Mouse (Mus musculus): ENCODE measurements around the gene Utrn. TPM values are rescaled to one million over a fixed set of nuclear protein-coding genes. Genes with fewer than 3 reads are reported as not detected.

The Utrn gene
- total and polyA plus RNA-seq, 3 experiments, result 9.4 to 115 (median 71.5) TPM

GRCm38 (mm10) chr10:12433161-12433560 is 436.0 kb downstream of the Utrn start:
- Histone ChIP-seq H3K4me3 (ENCODE audit: low read depth, low read length) (no peak overlapping the region), H3K36me3 (replicated peaks) (peaks cover 16% of the 10 kb centered on the region), H3K27me3 (ENCODE audit: insufficient read depth, low read length) (no peaks in the 10 kb centered on the region), H3K9me3 (replicated peaks) (no peaks in the 10 kb centered on the region), H3K4me1 (ENCODE audit: insufficient read depth, low read depth, low read length) (no peaks in the 10 kb centered on the region)
- no peak for DNase-seq (ENCODE audit: low spot score)
- no peak for TF ChIP-seq GATA1 (IDR thresholded peaks at IDR 0.05; ENCODE audit: borderline replicate concordance, low read length)
- TF ChIP-seq POLR2AphosphoS5 (IDR thresholded peaks at IDR 0.05; ENCODE audit: insufficient replicate concordance, low read depth, low read length), result no peak
- no peak for TF ChIP-seq CTCF (IDR thresholded peaks at IDR 0.05; ENCODE audit: low read depth, low read length)
- no peak for TF ChIP-seq TAL1 (conservative IDR thresholded peaks at IDR 0.05; ENCODE audit: low read depth, low read length)
- TF ChIP-seq GATA2 (IDR thresholded peaks at IDR 0.05; ENCODE audit: borderline replicate concordance, low read depth, low read length), result no peak
- ATAC-seq (ENCODE audit: extremely low read depth, insufficient number of reproducible peaks, low FRiP score, poor library complexity, severe bottlenecking), result no peak

GRCm38 (mm10) chr10:12430399-12430798 is 438.8 kb downstream of the Utrn start:
- Histone ChIP-seq H3K9me3 (replicated peaks) (no peaks in the 10 kb centered on the region), H3K4me3 (ENCODE audit: low read depth, low read length) (no peak overlapping the region), H3K27me3 (ENCODE audit: insufficient read depth, low read length) (no peaks in the 10 kb centered on the region), H3K36me3 (replicated peaks) (peaks cover 12% of the 10 kb centered on the region), H3K4me1 (ENCODE audit: insufficient read depth, low read depth, low read length) (no peaks in the 10 kb centered on the region)
- TF ChIP-seq CTCF (IDR thresholded peaks at IDR 0.05; ENCODE audit: low read depth, low read length) (no peak), POLR2AphosphoS5 (IDR thresholded peaks at IDR 0.05; ENCODE audit: insufficient replicate concordance, low read depth, low read length) (no peak), TAL1 (conservative IDR thresholded peaks at IDR 0.05; ENCODE audit: low read depth, low read length) (no peak), GATA1 (IDR thresholded peaks at IDR 0.05; ENCODE audit: borderline replicate concordance, low read length) (no peak), GATA2 (IDR thresholded peaks at IDR 0.05; ENCODE audit: borderline replicate concordance, low read depth, low read length) (no peak)
- no peak for ATAC-seq (ENCODE audit: extremely low read depth, insufficient number of reproducible peaks, low FRiP score, poor library complexity, severe bottlenecking)
- DNase-seq (ENCODE audit: low spot score), result no peak

- no peak for ATAC-seq (ENCODE audit: extremely low read depth, insufficient number of reproducible peaks, low FRiP score, poor library complexity, severe bottlenecking)
- no peak for DNase-seq (ENCODE audit: low spot score)
- no peak overlapping the region for H3K4me3 ChIP-seq (ENCODE audit: low read depth, low read length)
- peaks cover 6% of the 10 kb centered on the region for H3K36me3 ChIP-seq (replicated peaks)
- H3K4me1 ChIP-seq (ENCODE audit: insufficient read depth, low read depth, low read length), result no peaks in the 10 kb centered on the region
- no peaks in the 10 kb centered on the region for H3K27me3 ChIP-seq (ENCODE audit: insufficient read depth, low read length)
- TF ChIP-seq GATA1 (IDR thresholded peaks at IDR 0.05; ENCODE audit: borderline replicate concordance, low read length), result no peak
- TF ChIP-seq TAL1 (conservative IDR thresholded peaks at IDR 0.05; ENCODE audit: low read depth, low read length), result no peak
- no peak for TF ChIP-seq GATA2 (IDR thresholded peaks at IDR 0.05; ENCODE audit: borderline replicate concordance, low read depth, low read length)
- no peak for TF ChIP-seq POLR2AphosphoS5 (IDR thresholded peaks at IDR 0.05; ENCODE audit: insufficient replicate concordance, low read depth, low read length)
- TF ChIP-seq CTCF (IDR thresholded peaks at IDR 0.05; ENCODE audit: low read depth, low read length), result no peak
- no peaks in the 10 kb centered on the region for H3K9me3 ChIP-seq (replicated peaks)
These were observed 442.3 kb downstream of the Utrn start for GRCm38 (mm10) chr10:12426866-12427265.

GRCm38 (mm10) chr10:12424944-12425343 is 444.2 kb downstream of the Utrn start:
- Histone ChIP-seq H3K4me3 (ENCODE audit: low read depth, low read length) (no peak overlapping the region), H3K4me1 (ENCODE audit: insufficient read depth, low read depth, low read length) (no peaks in the 10 kb centered on the region), H3K9me3 (replicated peaks) (no peaks in the 10 kb centered on the region), H3K27me3 (ENCODE audit: insufficient read depth, low read length) (no peaks in the 10 kb centered on the region), H3K36me3 (replicated peaks) (peaks cover 8% of the 10 kb centered on the region)
- ATAC-seq (ENCODE audit: extremely low read depth, insufficient number of reproducible peaks, low FRiP score, poor library complexity, severe bottlenecking), result no peak
- DNase-seq (ENCODE audit: low spot score), result no peak
- TF ChIP-seq POLR2AphosphoS5 (IDR thresholded peaks at IDR 0.05; ENCODE audit: insufficient replicate concordance, low read depth, low read length) (no peak), TAL1 (conservative IDR thresholded peaks at IDR 0.05; ENCODE audit: low read depth, low read length) (no peak), GATA2 (IDR thresholded peaks at IDR 0.05; ENCODE audit: borderline replicate concordance, low read depth, low read length) (no peak), GATA1 (IDR thresholded peaks at IDR 0.05; ENCODE audit: borderline replicate concordance, low read length) (no peak), CTCF (IDR thresholded peaks at IDR 0.05; ENCODE audit: low read depth, low read length) (no peak)

GRCm38 (mm10) chr10:12423994-12424725 is 445.0 kb downstream of the Utrn start:
- ATAC-seq (ENCODE audit: extremely low read depth, insufficient number of reproducible peaks, low FRiP score, poor library complexity, severe bottlenecking) (no peak), DNase-seq (ENCODE audit: low spot score) (no peak)
- Histone ChIP-seq H3K4me3 (ENCODE audit: low read depth, low read length) (no peak overlapping the region), H3K27me3 (ENCODE audit: insufficient read depth, low read length) (no peaks in the 10 kb centered on the region), H3K36me3 (replicated peaks) (peaks cover 11% of the 10 kb centered on the region), H3K9me3 (replicated peaks) (no peaks in the 10 kb centered on the region), H3K4me1 (ENCODE audit: insufficient read depth, low read depth, low read length) (no peaks in the 10 kb centered on the region)
- no peak for TF ChIP-seq GATA2 (IDR thresholded peaks at IDR 0.05; ENCODE audit: borderline replicate concordance, low read depth, low read length)
- TF ChIP-seq TAL1 (conservative IDR thresholded peaks at IDR 0.05; ENCODE audit: low read depth, low read length), result no peak
- no peak for TF ChIP-seq CTCF (IDR thresholded peaks at IDR 0.05; ENCODE audit: low read depth, low read length)
- TF ChIP-seq GATA1 (IDR thresholded peaks at IDR 0.05; ENCODE audit: borderline replicate concordance, low read length), result no peak
- no peak for TF ChIP-seq POLR2AphosphoS5 (IDR thresholded peaks at IDR 0.05; ENCODE audit: insufficient replicate concordance, low read depth, low read length)

- ATAC-seq (ENCODE audit: extremely low read depth, insufficient number of reproducible peaks, low FRiP score, poor library complexity, severe bottlenecking), result no peak
- Histone ChIP-seq H3K4me1 (ENCODE audit: insufficient read depth, low read depth, low read length) (no peaks in the 10 kb centered on the region), H3K9me3 (replicated peaks) (no peaks in the 10 kb centered on the region), H3K4me3 (ENCODE audit: low read depth, low read length) (no peak overlapping the region), H3K36me3 (replicated peaks) (peaks cover 31% of the 10 kb centered on the region), H3K27me3 (ENCODE audit: insufficient read depth, low read length) (no peaks in the 10 kb centered on the region)
- no peak for TF ChIP-seq TAL1 (conservative IDR thresholded peaks at IDR 0.05; ENCODE audit: low read depth, low read length)
- no peak for TF ChIP-seq GATA2 (IDR thresholded peaks at IDR 0.05; ENCODE audit: borderline replicate concordance, low read depth, low read length)
- no peak for DNase-seq (ENCODE audit: low spot score)
These were observed 454.2 kb downstream of the Utrn start for GRCm38 (mm10) chr10:12414967-12415366.
